Mouse (Mus musculus): Measurements from ENCODE around the gene Pakap. TPM values are rescaled to one million over a fixed set of nuclear protein-coding genes. Genes with fewer than 3 reads are reported as not detected.

The Pakap gene
- polyA plus RNA-seq, 1 experiment from 2014 or later, result 17.8 TPM

- Histone ChIP-seq H3K4me1 (peaks cover 31% of the 10 kb centered on the region), H3K9ac (no peak overlapping the region), H3K4me2 (no peak overlapping the region), H3K4me3 (replicated peaks) (no peak overlapping the region), H3K27ac (peak overlapping the region; percentile 73), H3K36me3 (no peaks in the 10 kb centered on the region), H3K9me3 (replicated peaks) (no peaks in the 10 kb centered on the region), H3K27me3 (no peaks in the 10 kb centered on the region)
- ATAC-seq (replicated peaks; ENCODE audit: low FRiP score), result 0 out of 2 replicates have a peak, but pooled peaks have one; percentile 25
- WGBS, result 54% methylated on average over 1 of the region's 1 CpGs
These were observed 196.4 kb downstream of the Pakap start for GRCm38 (mm10) chr4:57764392-57764791.

DNA sequence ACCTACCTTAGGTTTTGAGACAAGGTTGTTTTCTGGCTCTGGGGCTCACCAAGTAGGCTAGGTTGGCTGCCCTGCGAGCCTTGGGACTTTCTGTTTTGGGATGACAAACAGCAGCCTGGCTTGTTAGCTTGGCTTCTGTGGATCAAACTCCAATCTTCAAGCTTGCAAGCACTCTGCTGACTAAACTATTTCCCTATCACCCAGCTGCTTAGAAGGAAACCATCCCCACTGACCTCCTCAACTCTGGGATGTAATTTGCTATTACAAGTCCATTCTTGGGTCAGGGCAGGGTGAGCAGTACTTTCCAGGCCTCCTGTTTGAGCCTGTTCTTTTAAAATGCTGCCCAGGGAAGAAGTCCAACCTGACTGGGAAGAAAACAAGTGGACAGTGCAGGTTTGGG, 196.9 kb downstream of the Pakap start:
- Histone ChIP-seq H3K36me3 (no peaks in the 10 kb centered on the region), H3K9me3 (replicated peaks) (no peaks in the 10 kb centered on the region), H3K4me3 (replicated peaks) (no peak overlapping the region), H3K27ac (peak overlapping the region; percentile 73), H3K9ac (no peak overlapping the region), H3K4me1 (peaks cover 31% of the 10 kb centered on the region), H3K27me3 (no peaks in the 10 kb centered on the region), H3K4me2 (no peak overlapping the region)
- ATAC-seq (replicated peaks; ENCODE audit: low FRiP score), result no peak
- WGBS, result 47% methylated on average over 1 of the region's 1 CpGs

GRCm38 (mm10) chr4:57765806-57766205, 197.8 kb downstream of the Pakap start:
- Histone ChIP-seq H3K9me3 (replicated peaks) (no peaks in the 10 kb centered on the region), H3K9ac (no peak overlapping the region), H3K4me2 (no peak overlapping the region), H3K27me3 (no peaks in the 10 kb centered on the region), H3K4me3 (replicated peaks) (no peak overlapping the region), H3K4me1 (peaks cover 31% of the 10 kb centered on the region), H3K27ac (peak overlapping the region; percentile 73; the same call in 1 of the 2 replicates), H3K36me3 (no peaks in the 10 kb centered on the region)
- WGBS, result 41% methylated on average over 4 of the region's 4 CpGs
- no peak for ATAC-seq (replicated peaks; ENCODE audit: low FRiP score)

- Histone ChIP-seq H3K36me3 (no peaks in the 10 kb centered on the region), H3K4me3 (replicated peaks) (no peak overlapping the region), H3K27me3 (no peaks in the 10 kb centered on the region), H3K9ac (no peak overlapping the region), H3K9me3 (replicated peaks) (no peaks in the 10 kb centered on the region), H3K27ac (no peak overlapping the region), H3K4me2 (no peak overlapping the region), H3K4me1 (peaks cover 35% of the 10 kb centered on the region)
- 32% methylated on average over 3 of the region's 3 CpGs for WGBS
- no peak for ATAC-seq (replicated peaks; ENCODE audit: low FRiP score)
These were observed 201.0 kb downstream of the Pakap start for GRCm38 (mm10) chr4:57769007-57769406.

DNA sequence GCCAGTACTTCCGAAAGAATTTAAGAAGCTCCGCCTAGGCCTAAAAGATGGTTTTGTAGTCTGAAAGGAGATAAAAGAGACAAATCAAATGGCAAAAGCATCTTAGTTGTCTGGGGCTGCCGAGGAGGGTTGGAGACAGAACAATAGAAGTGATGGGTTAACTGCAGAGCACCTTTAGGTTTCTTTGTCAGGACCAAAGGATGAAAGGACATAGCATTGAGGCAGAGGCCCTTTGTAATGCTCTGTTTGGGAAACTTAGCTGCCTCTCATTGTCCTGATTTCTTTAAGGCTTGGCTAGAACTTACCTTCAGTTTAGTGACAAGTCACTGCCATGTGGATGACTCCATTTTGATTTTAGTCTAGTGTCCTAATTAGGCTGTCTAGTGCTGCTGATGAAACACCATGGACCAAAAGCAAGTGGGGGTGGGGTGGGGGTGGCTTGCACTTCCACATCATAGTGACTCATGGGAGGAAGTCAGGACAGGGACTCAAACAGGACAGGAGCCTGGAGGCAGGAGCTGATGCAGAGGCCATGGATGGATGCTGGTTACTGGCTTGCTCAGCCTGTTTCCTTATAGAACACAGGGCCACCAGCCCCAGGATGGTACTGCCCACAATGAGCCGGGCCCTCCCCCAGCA, 202.3 kb downstream of the Pakap start:
- ATAC-seq (replicated peaks; ENCODE audit: low FRiP score), result no peak
- Histone ChIP-seq H3K4me3 (replicated peaks) (no peak overlapping the region), H3K9ac (no peak overlapping the region), H3K4me2 (no peak overlapping the region), H3K27me3 (no peaks in the 10 kb centered on the region), H3K9me3 (replicated peaks) (no peaks in the 10 kb centered on the region), H3K36me3 (no peaks in the 10 kb centered on the region), H3K4me1 (peaks cover 25% of the 10 kb centered on the region), H3K27ac (no peak overlapping the region)
- 83% methylated on average over 4 of the region's 4 CpGs for WGBS

DNA sequence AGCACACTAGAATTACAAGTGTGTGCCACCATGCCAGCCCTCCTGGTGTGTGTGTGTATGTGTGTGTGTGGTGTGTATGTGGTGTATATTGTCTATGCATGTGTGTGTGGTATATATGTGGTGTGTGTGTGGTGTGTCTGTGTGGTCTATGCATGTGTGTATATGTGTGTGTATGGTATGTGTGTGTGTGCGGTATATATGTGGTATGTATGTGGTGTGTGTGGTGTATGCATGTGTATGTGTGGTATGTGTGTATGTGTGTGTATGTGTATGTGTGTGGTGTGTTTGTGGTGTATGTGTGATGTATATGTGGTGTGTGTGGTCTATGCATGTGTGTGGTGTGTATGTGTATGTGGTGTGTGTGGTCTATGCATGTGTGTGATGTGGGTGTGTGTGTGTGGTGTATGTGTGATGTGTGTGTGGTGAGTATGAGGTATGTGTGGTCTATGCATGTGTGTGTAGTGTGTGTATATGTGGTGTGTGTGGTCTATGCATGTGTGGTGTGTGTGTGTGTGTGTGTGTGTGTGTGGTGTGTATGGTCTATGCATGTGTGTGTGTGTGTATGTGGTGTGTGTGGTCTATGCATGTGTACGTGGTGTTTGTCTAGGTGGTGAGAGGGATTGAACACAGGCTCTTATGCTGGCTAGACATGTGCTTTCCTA, 203.7 kb downstream of the Pakap start:
- Histone ChIP-seq H3K4me3 (replicated peaks) (no peak overlapping the region), H3K4me2 (no peak overlapping the region), H3K27ac (no peak overlapping the region), H3K9ac (no peak overlapping the region), H3K9me3 (replicated peaks) (no peaks in the 10 kb centered on the region), H3K4me1 (peaks cover 12% of the 10 kb centered on the region), H3K27me3 (no peaks in the 10 kb centered on the region), H3K36me3 (no peaks in the 10 kb centered on the region)
- 96% methylated on average over 2 of the region's 2 CpGs for WGBS
- 0 out of 2 replicates have a peak, but pooled peaks have one; percentile 33 for ATAC-seq (replicated peaks; ENCODE audit: low FRiP score)

DNA sequence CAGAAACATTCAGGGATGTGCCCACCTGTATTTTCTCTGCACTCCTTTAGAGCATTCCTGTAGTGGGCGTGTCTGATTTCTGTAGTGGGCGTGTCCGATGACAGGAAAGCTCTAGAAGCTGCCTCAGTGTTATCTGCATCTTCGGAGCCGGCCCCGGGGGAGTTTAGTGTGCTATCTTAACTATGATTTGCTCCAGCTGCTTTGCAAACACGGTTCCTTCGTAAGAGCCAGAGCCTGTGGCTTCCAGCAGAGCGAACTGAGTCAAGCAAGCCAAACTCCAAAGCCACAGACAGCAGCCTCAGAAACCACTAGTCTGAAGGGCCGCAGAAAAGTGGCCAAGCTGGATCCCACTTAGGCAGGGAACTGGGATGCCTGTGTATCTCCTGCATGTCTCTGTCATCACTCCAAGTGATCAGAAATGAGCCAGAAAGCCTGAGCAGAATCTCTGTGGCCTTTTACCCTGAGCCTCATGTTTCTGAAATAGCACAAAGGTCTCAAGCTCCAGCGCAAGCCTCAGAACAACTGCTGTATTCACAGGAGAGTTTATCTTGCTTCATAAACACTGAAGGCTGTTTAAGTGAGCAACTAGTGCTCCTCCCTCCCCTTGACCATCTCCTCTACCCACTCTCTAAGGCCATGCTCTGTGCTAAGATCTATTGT, 205.0 kb downstream of the Pakap start:
- 46% methylated on average over 11 of the region's 11 CpGs for WGBS
- Histone ChIP-seq H3K36me3 (no peaks in the 10 kb centered on the region), H3K9ac (no peak overlapping the region), H3K9me3 (replicated peaks) (no peaks in the 10 kb centered on the region), H3K27ac (peak overlapping the region; percentile 76), H3K4me2 (no peak overlapping the region), H3K27me3 (no peaks in the 10 kb centered on the region), H3K4me1 (peaks cover 12% of the 10 kb centered on the region), H3K4me3 (replicated peaks) (no peak overlapping the region)
- ATAC-seq (replicated peaks; ENCODE audit: low FRiP score), result 0 out of 2 replicates have a peak, but pooled peaks have one; percentile 60

DNA sequence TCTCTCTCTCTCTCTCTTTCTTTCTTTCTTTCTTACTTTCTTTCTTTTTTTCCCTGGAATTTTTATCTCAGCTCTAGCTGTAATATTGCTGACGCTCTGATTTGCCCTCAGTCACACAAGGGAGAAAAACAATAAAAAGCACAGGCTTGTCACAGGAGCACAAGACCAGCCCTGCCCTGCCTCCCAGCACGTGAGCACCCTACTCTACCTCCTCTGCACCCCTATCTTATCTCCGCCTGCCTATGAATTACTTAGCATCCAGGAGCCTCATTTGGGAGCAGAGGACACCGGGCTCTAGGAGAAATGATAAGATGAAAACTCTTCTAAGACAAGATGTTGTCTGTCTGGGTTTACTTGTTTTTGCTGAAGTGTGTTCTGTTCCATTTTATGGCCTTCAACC, 206.5 kb downstream of the Pakap start:
- Histone ChIP-seq H3K27me3 (no peaks in the 10 kb centered on the region), H3K9me3 (replicated peaks) (no peaks in the 10 kb centered on the region), H3K4me3 (replicated peaks) (no peak overlapping the region), H3K36me3 (no peaks in the 10 kb centered on the region), H3K4me1 (peaks cover 8% of the 10 kb centered on the region), H3K4me2 (no peak overlapping the region), H3K27ac (no peak overlapping the region), H3K9ac (no peak overlapping the region)
- ATAC-seq (replicated peaks; ENCODE audit: low FRiP score), result no peak
- WGBS, result 58% methylated on average over 4 of the region's 4 CpGs

- H3K4me1 ChIP-seq, result peaks cover 11% of the 10 kb centered on the region
- no peak for ATAC-seq (replicated peaks; ENCODE audit: low FRiP score)
- no peaks in the 10 kb centered on the region for H3K36me3 ChIP-seq
- no peaks in the 10 kb centered on the region for H3K9me3 ChIP-seq (replicated peaks)
- H3K9ac ChIP-seq, result no peak overlapping the region
- no peak overlapping the region for H3K4me3 ChIP-seq (replicated peaks)
- H3K4me2 ChIP-seq, result no peak overlapping the region
- no peaks in the 10 kb centered on the region for H3K27me3 ChIP-seq
- no peak overlapping the region for H3K27ac ChIP-seq
These were observed 207.6 kb downstream of the Pakap start for GRCm38 (mm10) chr4:57775582-57775981.

DNA sequence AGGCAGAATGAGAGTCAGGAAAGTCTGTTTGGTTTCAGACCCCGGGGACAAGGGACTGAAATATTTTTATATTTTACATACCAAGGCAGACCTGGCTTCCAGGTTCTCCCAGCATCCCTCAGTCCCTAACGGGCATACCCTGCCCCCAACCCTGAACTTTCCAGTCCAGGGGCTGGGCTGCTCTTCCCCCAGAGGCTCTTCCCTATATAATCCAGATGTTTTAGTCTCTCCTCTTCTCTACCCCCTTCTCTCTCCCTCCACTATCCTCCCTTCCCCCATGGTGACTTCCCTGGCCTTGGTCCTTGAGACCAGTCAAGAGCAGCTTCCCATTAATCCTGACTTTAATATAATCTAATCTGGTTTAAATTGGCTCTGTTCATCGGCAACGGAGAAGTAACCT, 212.4 kb downstream of the Pakap start:
- peak overlapping the region; percentile 26; the same call in 1 of the 2 replicates for H3K4me2 ChIP-seq
- WGBS, result 36% methylated on average over 4 of the region's 4 CpGs

DNA sequence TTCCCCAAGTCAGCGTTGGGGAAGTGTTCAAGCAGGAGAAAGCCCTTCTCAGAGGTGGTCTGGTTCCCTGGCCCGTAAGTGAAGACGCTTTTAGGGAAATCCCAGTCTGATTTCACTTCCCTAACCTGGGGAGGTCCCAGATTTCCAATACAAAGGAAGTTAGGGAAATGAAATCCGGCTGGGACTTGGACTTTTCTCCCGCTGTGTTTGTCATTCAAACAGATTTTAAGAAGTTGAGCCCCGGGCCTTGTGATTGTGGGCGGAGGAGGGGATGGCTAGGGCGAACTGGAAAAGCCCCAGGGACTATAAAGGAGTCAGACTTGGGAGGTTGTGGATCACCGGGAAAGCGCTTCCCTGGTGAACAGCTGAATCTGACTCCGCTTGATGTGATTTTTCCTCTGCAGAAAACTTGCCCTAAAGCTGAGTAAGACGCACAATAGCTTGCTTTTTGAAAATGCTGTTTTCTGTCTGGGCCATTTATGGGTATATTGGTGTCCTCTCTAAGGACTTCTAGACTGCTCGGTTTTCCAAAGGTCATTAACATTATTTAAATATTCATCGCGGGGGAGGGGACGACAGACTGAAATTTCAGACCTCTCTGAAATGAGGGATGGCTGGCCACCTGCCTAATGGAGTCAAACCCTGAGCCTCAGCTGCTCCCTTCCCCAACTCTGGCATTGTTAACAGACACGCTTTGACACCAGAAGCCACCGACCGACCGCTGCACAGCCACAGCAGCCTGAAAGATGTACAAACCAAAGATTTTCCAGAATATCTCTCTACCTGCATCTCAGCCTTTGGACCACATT, 213.1 kb downstream of the Pakap start:
- WGBS, result 9% methylated on average over 20 of the region's 20 CpGs
- no peak for ATAC-seq (replicated peaks; ENCODE audit: low FRiP score)
- Histone ChIP-seq H3K4me1 (peaks cover 30% of the 10 kb centered on the region), H3K4me2 (peak overlapping the region; percentile 26), H3K36me3 (no peaks in the 10 kb centered on the region), H3K27me3 (peaks cover 16% of the 10 kb centered on the region), H3K9ac (no peak overlapping the region), H3K4me3 (replicated peaks) (no peak overlapping the region), H3K27ac (0 out of 2 replicates have a peak overlapping the region, but pooled peaks have one; percentile 10), H3K9me3 (replicated peaks) (no peaks in the 10 kb centered on the region)

More for the DNA sequence above, 212.4 kb downstream of the Pakap start:
- no peak overlapping the region for H3K9ac ChIP-seq
- H3K4me1 ChIP-seq, result peaks cover 30% of the 10 kb centered on the region
- H3K4me3 ChIP-seq (replicated peaks), result no peak overlapping the region
- no peak overlapping the region for H3K27ac ChIP-seq
- H3K27me3 ChIP-seq, result peaks cover 16% of the 10 kb centered on the region
- H3K9me3 ChIP-seq (replicated peaks), result no peaks in the 10 kb centered on the region
- no peak for ATAC-seq (replicated peaks; ENCODE audit: low FRiP score)
- H3K36me3 ChIP-seq, result no peaks in the 10 kb centered on the region

Data from kidney, embryonic 15.5 days (tissue).